Mouse (Mus musculus) C2C12 (cell line): Measurements from ENCODE around the gene Psmd3.

ENCODE experiments used
- CEBPB ChIP-seq: IDR thresholded peaks from one replicate; pipeline ENCODE4 v1.6.1; 2011; ENCODE audit warnings: low read depth, mild to moderate bottlenecking, control low read depth, moderate library complexity
- CTCF ChIP-seq: IDR thresholded peaks from one replicate; pipeline ENCODE4 v1.5.1; 2011; ENCODE audit not compliant: control insufficient read depth, insufficient read depth, insufficient read length
- MAX ChIP-seq: IDR thresholded peaks from one replicate; pipeline ENCODE4 v1.6.1; 2011; ENCODE audit warnings: mild to moderate bottlenecking, control low read depth
- MYOD1 ChIP-seq: IDR thresholded peaks from one replicate; pipeline ENCODE4 v1.6.1; 2011; ENCODE audit warnings: low read depth; ENCODE audit not compliant: control insufficient read depth, insufficient read length
- MYOG ChIP-seq: IDR thresholded peaks from one replicate; pipeline ENCODE4 v1.6.1; 2011; ENCODE audit not compliant: control insufficient read depth, insufficient read length; ENCODE audit errors: extremely low read depth
- USF1 ChIP-seq: IDR thresholded peaks from one replicate; pipeline ENCODE4 v1.6.1; 2011; ENCODE audit warnings: low read depth, mild to moderate bottlenecking, control low read depth, moderate library complexity

DNA sequence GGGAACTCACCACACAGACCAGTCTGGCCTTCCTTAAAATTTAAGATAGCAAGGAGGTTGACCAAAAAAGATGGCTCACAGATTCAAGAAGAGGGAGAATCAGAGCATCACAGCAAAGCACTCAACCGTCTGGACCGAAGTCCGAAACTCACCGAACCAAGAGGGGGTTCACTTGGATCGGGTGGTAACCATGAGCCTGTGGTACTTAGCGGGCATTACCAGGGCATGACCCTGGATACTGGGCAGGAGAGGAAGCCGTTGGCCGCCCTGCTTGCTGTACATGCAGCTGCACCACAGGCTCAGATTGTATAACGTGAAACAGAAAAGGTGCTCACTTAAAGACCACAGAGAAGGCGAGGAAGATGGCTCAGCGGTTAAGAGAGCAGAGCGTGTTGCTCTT lies 14.9 kb downstream of the Psmd3 start:
- TF ChIP-seq MYOD1 (no peak), CTCF (no peak), MYOG (no peak), USF1 (no peak), MAX (no peak), CEBPB (no peak)
